Mouse (Mus musculus) erythroid progenitor cell, adult 5-6 weeks (primary cell): ENCODE results near the gene Ankdd1a. TPM values are rescaled to one million over a fixed set of nuclear protein-coding genes. Genes with fewer than 3 reads are reported as not detected.

ENCODE experiments used
- ATAC-seq: replicated peaks from 2 replicates; pipeline ENCODE4 v1.8.0; 2016; ENCODE audit warnings: moderate number of reproducible peaks, mild to moderate bottlenecking, moderate TSS enrichment, inconsistent platforms; ENCODE audit not compliant: poor library complexity, low FRiP score, severe bottlenecking
- total RNA-seq, 2 experiments: library from RNA; stranded (forward) in 1 of 2; stranded (reverse) in 1 of 2; fragments of 150-400 nt in 1 of 2; fragments of 186-747, 209-891 nt in 1 of 2; gene quantifications; 2 replicates each; pipeline versions ENCODE4 v1.2.3 to v1.2.4; 2015 to 2017; ENCODE audit warnings: low replicate concordance in 2 of 2

Gene Ankdd1a
- total RNA-seq, 2 experiments from 2014 or later, result not detected

- ATAC-seq, result no peak
These were observed 26.4 kb upstream of the Ankdd1a start for GRCm38 (mm10) chr9:65546413-65546695.

- ATAC-seq, result no peak
These were observed 25.8 kb upstream of the Ankdd1a start for GRCm38 (mm10) chr9:65545635-65546412.

- no peak for ATAC-seq
These were observed 22.1 kb upstream of the Ankdd1a start for GRCm38 (mm10) chr9:65542111-65542524.

GRCm38 (mm10) chr9:65541126-65542068 lies 21.4 kb upstream of the Ankdd1a start:
- peak; percentile 31; the same call in 1 of the 2 replicates for ATAC-seq

GRCm38 (mm10) chr9:65539697-65540096 lies 19.7 kb upstream of the Ankdd1a start:
- ATAC-seq, result no peak

GRCm38 (mm10) chr9:65537901-65538630 lies 18.1 kb upstream of the Ankdd1a start:
- no peak for ATAC-seq

- no peak for ATAC-seq
These were observed 16.5 kb upstream of the Ankdd1a start for GRCm38 (mm10) chr9:65536491-65536890.

- no peak for ATAC-seq
These were observed 15.9 kb upstream of the Ankdd1a start for GRCm38 (mm10) chr9:65535789-65536469.

- no peak for ATAC-seq
These were observed 15.3 kb upstream of the Ankdd1a start for GRCm38 (mm10) chr9:65535191-65535722.

- ATAC-seq, result no peak
These were observed 14.1 kb upstream of the Ankdd1a start for GRCm38 (mm10) chr9:65534111-65534510.

GRCm38 (mm10) chr9:65532986-65533385 lies 13.0 kb upstream of the Ankdd1a start:
- no peak for ATAC-seq

GRCm38 (mm10) chr9:65531283-65531682 lies 11.3 kb upstream of the Ankdd1a start:
- no peak for ATAC-seq

- ATAC-seq, result peak; percentile 90
These were observed 9.7 kb upstream of the Ankdd1a start for GRCm38 (mm10) chr9:65529659-65530058.

- ATAC-seq, result peak; percentile 85
These were observed 8.5 kb upstream of the Ankdd1a start for GRCm38 (mm10) chr9:65528417-65529038.

GRCm38 (mm10) chr9:65525445-65526195 lies 5.6 kb upstream of the Ankdd1a start:
- no peak for ATAC-seq

GRCm38 (mm10) chr9:65523611-65524364 lies 3.8 kb upstream of the Ankdd1a start:
- peak; percentile 85 for ATAC-seq

GRCm38 (mm10) chr9:65520505-65520876 lies 498 bp upstream of the Ankdd1a start:
- ATAC-seq, result no peak

GRCm38 (mm10) chr9:65514851-65515261 lies 5.1 kb downstream of the Ankdd1a start:
- no peak for ATAC-seq
